Comparison of ENCODE assay signal across 13 mouse cellular contexts in the genomic region with DNA sequence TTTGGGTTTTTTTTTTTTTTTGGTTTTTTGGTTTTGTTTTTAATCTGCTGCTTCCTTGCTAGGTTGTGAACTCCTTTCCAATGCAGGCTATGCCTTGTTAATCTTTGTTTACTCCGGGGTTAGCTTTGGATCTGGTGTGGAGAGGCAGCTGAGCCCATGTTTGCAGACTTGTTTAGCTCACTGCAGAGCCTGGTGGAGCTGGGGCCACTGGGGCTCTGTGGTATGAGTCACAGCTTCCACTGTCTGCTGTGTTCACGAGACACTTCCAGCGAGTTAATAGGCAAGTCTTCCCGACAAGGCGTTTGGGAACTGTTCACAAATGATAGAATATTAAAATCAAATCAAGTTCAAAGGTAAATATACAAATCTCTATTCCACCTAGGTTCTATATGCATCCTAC. TPM values are rescaled to one million over a fixed set of nuclear protein-coding genes. Genes with fewer than 3 reads are reported as not detected.
DNase-seq lines count a peak whose midpoint lies in the region; ATAC-seq and TF ChIP-seq lines count a peak whose summit lies in the region.
"Had no signal": no experiment of that assay in that cellular context is flagged by ENCODE, and none has a peak within 500 bp of the region (broad histone marks: within the 10 kb centered on the region; RNA-seq: fewer than 3 reads in every experiment).

No protein-coding gene starts in this region.

- ATAC-seq in kidney, postnatal 0 days (replicated peaks; ENCODE audit: low FRiP score, low read depth): no peak
- ATAC-seq in intestine, embryonic 15.5 days: peak; percentile 69

- no peaks in the 10 kb centered on the region for H3K27me3 ChIP-seq in kidney, postnatal 0 days (ENCODE audit: insufficient read depth, low read length)
- H3K27me3 ChIP-seq in intestine, embryonic 15.5 days (replicated peaks): no peaks in the 10 kb centered on the region
- H3K27me3 ChIP-seq: neural tube, embryonic 13.5 days had no signal

- 0 out of 2 replicates have a peak overlapping the region, but pooled peaks have one; percentile 8 for H3K27ac ChIP-seq in kidney, postnatal 0 days
- no peak overlapping the region for H3K27ac ChIP-seq in intestine, embryonic 15.5 days
- H3K27ac ChIP-seq: hindbrain, embryonic 14.5 days; neural tube, embryonic 13.5 days had no signal

- H3K36me3 ChIP-seq in kidney, postnatal 0 days (ENCODE audit: insufficient read depth, low read length): no peaks in the 10 kb centered on the region
- H3K36me3 ChIP-seq in intestine, embryonic 15.5 days: no peaks in the 10 kb centered on the region
- H3K36me3 ChIP-seq: G1E; neural tube, embryonic 13.5 days had no signal

- DNase-seq in kidney, postnatal 0 days (ENCODE audit: low spot score): no peak
- no peak for DNase-seq in kidney, postnatal 14 days
- DNase-seq in MN1 (ENCODE audit: low spot score): peak; percentile 73
- DNase-seq in adrenal gland, postnatal 14 days: peak; percentile 51
- DNase-seq in thymus, postnatal 14 days: no peak
- DNase-seq in urinary bladder, postnatal 25 days (ENCODE audit: low spot score): no peak
- DNase-seq in layer of hippocampus, postnatal 25 days (ENCODE audit: extremely low spot score in 1 of 2, low spot score in 1 of 2): no peak
- DNase-seq: spleen, adult 18-20 months had no signal

- no peaks in the 10 kb centered on the region for H3K9me3 ChIP-seq in kidney, postnatal 0 days (replicated peaks; ENCODE audit: low read length)
- H3K9me3 ChIP-seq in intestine, embryonic 15.5 days: no peaks in the 10 kb centered on the region
- H3K9me3 ChIP-seq: G1E; neural tube, embryonic 13.5 days had no signal

- 32% methylated on average over 5 of the region's 5 CpGs for WGBS in kidney, postnatal 0 days
- 8% methylated on average over 5 of the region's 5 CpGs for WGBS in intestine, embryonic 15.5 days

- no peak for TF ChIP-seq CTCF in kidney, postnatal 0 days (IDR thresholded peaks at IDR 0.05; ENCODE audit: low read depth)

- 0 out of 2 replicates have a peak, but pooled peaks cover 8% of the 10 kb centered on the region for H3K4me1 ChIP-seq in kidney, postnatal 0 days (replicated peaks; ENCODE audit: insufficient read depth, low read length)
- 0 out of 2 replicates have a peak, but pooled peaks cover 2% of the 10 kb centered on the region for H3K4me1 ChIP-seq in intestine, embryonic 15.5 days (replicated peaks)

- no peak overlapping the region for H3K4me2 ChIP-seq in kidney, postnatal 0 days (ENCODE audit: low read length)
- no peak overlapping the region for H3K4me2 ChIP-seq in intestine, embryonic 15.5 days (replicated peaks)
- H3K4me2 ChIP-seq: hindbrain, embryonic 14.5 days; neural tube, embryonic 13.5 days had no signal

- H3K9ac ChIP-seq in kidney, postnatal 0 days (ENCODE audit: low read depth, low read length): no peak overlapping the region
- H3K9ac ChIP-seq in intestine, embryonic 15.5 days: no peak overlapping the region
- H3K9ac ChIP-seq: hindbrain, embryonic 14.5 days; neural tube, embryonic 13.5 days had no signal

- H3K4me3 ChIP-seq in kidney, postnatal 0 days (replicated peaks; ENCODE audit: low read depth, low read length): no peak overlapping the region
- H3K4me3 ChIP-seq in intestine, embryonic 15.5 days (replicated peaks): no peak overlapping the region
- H3K4me3 ChIP-seq: neural tube, embryonic 13.5 days had no signal

RNA-seq across cellular contexts. Expression of gene Sel1l3, which starts 22.4 kb away (rescaled TPM):
- 11.1 and 11.8 TPM in 2 replicates for polyA plus RNA-seq in kidney, postnatal 0 days (2015; fragmentation: Nextera tagmentation; extraction: Ambion mirVana)
- 2.9 and 3.0 TPM in 2 replicates for total RNA-seq in adrenal gland, postnatal 14 days (2021)
- 12.2 and 13.9 TPM in 2 replicates for polyA plus RNA-seq in intestine, embryonic 15.5 days (2015; fragmentation: Nextera tagmentation; extraction: Ambion mirVana)
- total RNA-seq in layer of hippocampus, postnatal 25 days (2021): 10 to 100 TPM; 38.9 to 42.1 TPM
- total RNA-seq: megakaryocyte progenitor cell, adult 5-6 weeks had no signal
- polyA plus RNA-seq: G1E had no signal

RNA-seq across cellular contexts. Expression of gene Smim20, which starts 30.7 kb away (rescaled TPM):
- polyA plus RNA-seq in kidney, postnatal 0 days (2015; fragmentation: Nextera tagmentation; extraction: Ambion mirVana): 135 and 143 TPM in 2 replicates
- 63.7 and 65.9 TPM in 2 replicates for total RNA-seq in adrenal gland, postnatal 14 days (2021)
- polyA plus RNA-seq in intestine, embryonic 15.5 days (2015; fragmentation: Nextera tagmentation; extraction: Ambion mirVana): 98.8 and 117 TPM in 2 replicates
- total RNA-seq in layer of hippocampus, postnatal 25 days (2021): 10 to 100 TPM; 38.3 to 41.5 TPM

Comparison
In these comparisons a context has a peak if more than half of its experiments do, and no peak if none do; other contexts are left out.
1. DNase-seq: peak in MN1 (single experiment) and adrenal gland, postnatal 14 days (single experiment); none in kidney, postnatal 0 days (single experiment), kidney, postnatal 14 days (single experiment), thymus, postnatal 14 days (single experiment), urinary bladder, postnatal 25 days (single experiment) and layer of hippocampus, postnatal 25 days (0 of 2).